Mouse (Mus musculus): Measurements from ENCODE around the gene Tlr7. TPM values are rescaled to one million over a fixed set of nuclear protein-coding genes. Genes with fewer than 3 reads are reported as not detected.

The Tlr7 gene
- polyA plus RNA-seq, 1 experiment from 2014 or later = 0.22 TPM

DNA sequence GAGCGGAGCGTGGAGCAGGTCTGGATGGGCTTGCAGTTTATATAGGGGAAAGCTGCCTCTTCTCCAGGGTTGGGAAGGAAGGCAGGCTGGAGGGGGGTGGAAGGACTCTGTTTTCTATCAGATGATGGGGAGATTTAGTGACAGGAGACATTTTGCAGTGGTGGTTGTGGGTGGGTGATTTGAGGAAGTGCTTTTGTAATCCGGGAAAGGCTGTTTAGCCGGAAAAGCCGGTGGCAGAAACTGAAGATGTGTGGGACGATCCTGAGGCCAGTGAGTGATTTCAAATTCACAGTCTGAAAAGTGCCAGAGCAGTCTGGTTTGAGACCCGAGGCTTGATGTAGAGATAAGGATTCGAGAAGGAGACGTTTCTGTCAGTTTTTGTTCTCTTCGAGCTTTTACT is 53.8 kb downstream of the Tlr7 start:
- H3K4me3 ChIP-seq = no peak overlapping the region
- no peaks in the 10 kb centered on the region for H3K4me1 ChIP-seq
- no peaks in the 10 kb centered on the region for H3K27me3 ChIP-seq (replicated peaks)
- 57% methylated on average over 10 of the region's 10 CpGs for whole genome bisulfite sequencing
- H3K36me3 ChIP-seq (replicated peaks) = no peaks in the 10 kb centered on the region
- peak overlapping the region; percentile 20; the same call in 1 of the 2 replicates for H3K4me2 ChIP-seq
- H3K27ac ChIP-seq = no peak overlapping the region
- no peak overlapping the region for H3K9ac ChIP-seq
- no peaks in the 10 kb centered on the region for H3K9me3 ChIP-seq
- no peak for ATAC-seq (replicated peaks)

DNA sequence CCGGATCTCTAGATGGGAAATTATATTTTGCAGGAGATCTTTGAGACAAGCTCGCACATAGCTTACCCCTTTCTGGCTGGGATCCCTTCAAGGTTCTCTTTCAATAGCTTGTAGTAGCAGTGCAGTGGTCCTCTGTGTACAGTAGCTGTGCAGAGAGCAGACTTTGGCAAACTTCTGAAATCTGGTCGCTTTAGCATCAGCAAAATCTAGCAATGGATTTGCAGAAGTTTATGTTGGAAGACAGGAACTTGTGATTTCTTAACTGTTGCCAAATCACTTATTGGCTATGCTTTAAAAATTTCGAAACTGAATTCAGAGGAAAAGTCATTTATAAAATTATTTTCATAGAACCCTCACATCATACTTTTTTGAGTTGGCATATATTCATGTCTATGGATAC is 66.3 kb downstream of the Tlr7 start, which contains the start of gene Tlr8:
Tlr8 (minus strand) TSS at position 244 of the 400 bp plus-strand sequence.
- no peak within 1 kb of the TSS for H3K9ac ChIP-seq
- WGBS = 76% methylated on average over 4 of the region's 4 CpGs
- H3K4me1 ChIP-seq = no peaks in the 10 kb centered on the region
- H3K9me3 ChIP-seq = no peaks in the 10 kb centered on the region
- H3K27me3 ChIP-seq (replicated peaks) = 0 out of 2 replicates have a peak, but pooled peaks cover 3% of the 10 kb centered on the region
- H3K36me3 ChIP-seq (replicated peaks) = no peaks in the 10 kb centered on the region
- no peak within 1 kb of the TSS for H3K4me2 ChIP-seq
- H3K4me3 ChIP-seq = no peak within 1 kb of the TSS
- H3K27ac ChIP-seq = no peak within 1 kb of the TSS
- ATAC-seq (replicated peaks) = no peak

GRCm38 (mm10) chrX:167263530-167263929 is 66.8 kb downstream of the Tlr7 start:
- no peak overlapping the region for H3K27ac ChIP-seq
- 0 out of 2 replicates have a peak, but pooled peaks cover 3% of the 10 kb centered on the region for H3K27me3 ChIP-seq (replicated peaks)
- no peaks in the 10 kb centered on the region for H3K4me1 ChIP-seq
- H3K4me3 ChIP-seq = no peak overlapping the region
- no peak overlapping the region for H3K9ac ChIP-seq
- no peak overlapping the region for H3K4me2 ChIP-seq
- no peaks in the 10 kb centered on the region for H3K9me3 ChIP-seq
- no peak for ATAC-seq (replicated peaks)
- H3K36me3 ChIP-seq (replicated peaks) = no peaks in the 10 kb centered on the region
- WGBS = 86% methylated on average over 4 of the region's 4 CpGs

Other genes starting within 250 kb of the Tlr7 start
- gene Tmsb4x, start 121.2 kb downstream of the Tlr7 start, polyA plus RNA-seq (2015; fragmentation: Nextera tagmentation; extraction: Ambion mirVana) = 4,195 and 4,308 TPM in 2 replicates
- gene Tlr8, start 66.2 kb downstream of the Tlr7 start, polyA plus RNA-seq (2015; fragmentation: Nextera tagmentation; extraction: Ambion mirVana) = 0.15 TPM in 1 of 2 replicates, not detected in the other
- gene Prps2, start 52.2 kb upstream of the Tlr7 start, polyA plus RNA-seq (2015; fragmentation: Nextera tagmentation; extraction: Ambion mirVana) = 6.9 and 7.0 TPM in 2 replicates

Measured in midbrain, embryonic 15.5 days (tissue).